Mouse (Mus musculus) kidney, adult 2 months (tissue): ENCODE measurements around the gene Ccdc92b.

Experiments
- CTCF ChIP-seq: fragments of 200-500 bp; conservative IDR thresholded peaks from 2 replicates; pipeline ENCODE4 v1.5.1; 2011; ENCODE audit warnings: low read depth, mild to moderate bottlenecking, control low read depth, low read length, moderate library complexity, mixed read lengths; ENCODE audit not compliant: insufficient read depth, insufficient read length
- POLR2A ChIP-seq: fragments of 200-500 bp; IDR thresholded peaks from one replicate; pipeline ENCODE4 v1.6.1; 2011; ENCODE audit warnings: low read depth, low read length, control low read depth

DNA sequence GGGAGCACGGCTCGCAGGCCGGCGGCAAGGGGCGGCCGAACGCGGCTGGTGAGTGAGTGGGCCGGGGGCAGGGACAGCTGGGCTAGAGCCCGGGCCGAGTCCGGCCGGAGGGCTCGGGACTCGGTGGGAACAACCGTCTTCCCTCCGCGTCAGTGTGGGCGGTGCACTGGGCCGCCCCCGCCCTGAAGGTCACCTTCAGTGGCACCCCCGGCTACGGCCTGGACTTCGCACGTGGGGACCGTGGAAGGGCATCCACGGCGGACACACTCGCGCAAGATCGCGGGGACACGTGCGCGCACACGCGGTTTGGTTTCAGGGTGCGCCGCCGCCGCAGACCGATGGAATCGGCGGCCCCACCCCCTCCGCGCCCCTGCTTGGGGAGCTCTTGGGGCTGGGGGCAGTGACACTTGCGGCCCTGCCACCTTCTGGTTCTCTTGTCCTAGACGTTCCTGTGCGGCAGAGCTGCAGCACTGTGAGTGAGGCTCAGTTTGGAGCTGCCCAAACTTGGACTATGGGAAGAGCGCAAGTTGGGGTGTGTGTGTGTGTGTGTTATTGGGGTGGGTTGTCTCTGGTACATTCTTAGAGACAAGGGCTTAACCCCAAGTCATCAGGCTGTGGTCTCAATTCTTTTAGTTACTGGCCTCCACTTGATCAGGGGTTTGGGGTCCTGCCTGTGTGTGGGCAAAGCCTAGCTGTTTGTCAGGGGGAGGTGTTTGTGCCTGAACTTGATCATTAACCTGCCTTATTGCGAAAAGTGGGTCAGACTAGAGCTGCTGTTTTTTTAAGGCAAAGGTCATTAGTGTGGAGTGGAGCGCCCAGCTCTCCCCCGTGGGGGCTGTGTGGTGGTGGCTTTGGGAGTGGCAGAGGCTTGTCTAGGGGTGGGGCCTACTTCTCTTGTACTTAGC lies 30.5 kb downstream of the Ccdc92b start:
- TF ChIP-seq CTCF: no peak
- TF ChIP-seq POLR2A: no peak
